Mouse (Mus musculus) mature B cell (primary cell): ENCODE measurements around the gene Brca1.
"Not testable (repeated sequence)": the region's sequence is repeated elsewhere in the genome, so short reads cannot be mapped to it uniquely, and the experiment has no call there.

ENCODE experiments used
- in situ Hi-C: fragments of 300-500 bp; cut with MboI; formaldehyde crosslinking; loops from 2 replicates; pipeline ENCODE4 v1.14.3; 2019

The Brca1 gene

GRCm38 (mm10) chr11:101551751-101552475, at the start of gene Brca1, which contains the start of gene Nbr1:
Gene Brca1, minus strand, starts transcription at chr11:101551955.
Gene Nbr1, plus strand, starts transcription at chr11:101552149.
- in situ Hi-C loops = no loop called here

GRCm38 (mm10) chr11:101599156-101599555, 47.4 kb upstream of the Brca1 start, which contains the start of gene Gm11634:
Gene Gm11634, minus strand, starts transcription at chr11:101599256.
- in situ Hi-C loops = no loop called here

GRCm38 (mm10) chr11:101589989-101590624, 38.4 kb upstream of the Brca1 start:
- in situ Hi-C loops = no loop called here

GRCm38 (mm10) chr11:101589444-101589843, 37.7 kb upstream of the Brca1 start:
- in situ Hi-C loops = no loop called here

- in situ Hi-C loops = no loop called here
Measured at GRCm38 (mm10) chr11:101588868-101589267, 37.1 kb upstream of the Brca1 start.

GRCm38 (mm10) chr11:101587676-101588075, 35.9 kb upstream of the Brca1 start:
- in situ Hi-C loops = no loop called here

GRCm38 (mm10) chr11:101585805-101586204, 34.0 kb upstream of the Brca1 start:
- in situ Hi-C loops = no loop called here

GRCm38 (mm10) chr11:101585031-101585430, 33.3 kb upstream of the Brca1 start:
- in situ Hi-C loops = not testable (repeated sequence)

- in situ Hi-C loops = no loop called here
Measured at GRCm38 (mm10) chr11:101583205-101583604, 31.4 kb upstream of the Brca1 start.

GRCm38 (mm10) chr11:101582054-101583035, 30.6 kb upstream of the Brca1 start, which contains the start of gene Tmem106a:
Gene Tmem106a, plus strand, starts transcription at chr11:101582242.
- in situ Hi-C loops = no loop called here

- in situ Hi-C loops = no loop called here
Measured at GRCm38 (mm10) chr11:101581081-101581764, 29.5 kb upstream of the Brca1 start.

GRCm38 (mm10) chr11:101576116-101576515, 24.4 kb upstream of the Brca1 start:
- in situ Hi-C loops = no loop called here

- in situ Hi-C loops = no loop called here
Measured at GRCm38 (mm10) chr11:101568421-101568820, 16.7 kb upstream of the Brca1 start.

- in situ Hi-C loops = no loop called here
Measured at GRCm38 (mm10) chr11:101562391-101562790, 10.6 kb upstream of the Brca1 start.

GRCm38 (mm10) chr11:101556954-101557353, 5.2 kb upstream of the Brca1 start:
- in situ Hi-C loops = no loop called here

GRCm38 (mm10) chr11:101556541-101556940, 4.8 kb upstream of the Brca1 start:
- in situ Hi-C loops = no loop called here

- in situ Hi-C loops = no loop called here
Measured at GRCm38 (mm10) chr11:101553354-101553930, 1.7 kb upstream of the Brca1 start.

- in situ Hi-C loops = no loop called here
Measured at GRCm38 (mm10) chr11:101552476-101553300, 933 bp upstream of the Brca1 start.

- in situ Hi-C loops = no loop called here
Measured at GRCm38 (mm10) chr11:101548526-101548925, 3.2 kb downstream of the Brca1 start.

- in situ Hi-C loops = no loop called here
Measured at GRCm38 (mm10) chr11:101544132-101544531, 7.6 kb downstream of the Brca1 start.
